Mouse (Mus musculus) cerebellum, postnatal 25 days (tissue): ENCODE results near the gene Prrc2c.
"Not testable (repeated sequence)": the region's sequence is repeated elsewhere in the genome, so short reads cannot be mapped to it uniquely, and the experiment has no call there.

Source experiments
- DNase-seq, 2 experiments: peaks; one replicate each; pipeline ENCODE4 v3.0.0; 2021; ENCODE audit warnings: mixed read lengths in 2 of 2

The Prrc2c gene

GRCm38 (mm10) chr1:162665486-162666174 is 74.7 kb downstream of the Prrc2c start:
- DNase-seq: no peak

- peak; percentile 77 to 88 for DNase-seq
Measured at GRCm38 (mm10) chr1:162664826-162665475, 75.4 kb downstream of the Prrc2c start.

GRCm38 (mm10) chr1:162660276-162660860 is 80.0 kb downstream of the Prrc2c start:
- DNase-seq: no peak

- DNase-seq: no peak
Measured at GRCm38 (mm10) chr1:162658119-162658518, 82.2 kb downstream of the Prrc2c start, which contains the start of gene Myocos. Gene Myocos, minus strand, starts transcription at chr1:162658219.

GRCm38 (mm10) chr1:162648416-162648815 is 91.9 kb downstream of the Prrc2c start:
- DNase-seq: no peak

GRCm38 (mm10) chr1:162646083-162646686 is 94.2 kb downstream of the Prrc2c start:
- peak; percentile 59 for DNase-seq

GRCm38 (mm10) chr1:162643752-162644151 is 96.6 kb downstream of the Prrc2c start:
- DNase-seq: peak; percentile 82 to 87

GRCm38 (mm10) chr1:162642591-162642990 is 97.8 kb downstream of the Prrc2c start:
- peak in 1 of 2 experiments; percentile 34 for DNase-seq

- no peak for DNase-seq
Measured at GRCm38 (mm10) chr1:162639861-162640260, 100.5 kb downstream of the Prrc2c start.

- DNase-seq: no peak
Measured at GRCm38 (mm10) chr1:162639051-162639750, 101.2 kb downstream of the Prrc2c start, which contains the start of gene Myoc. Gene Myoc, plus strand, starts transcription at chr1:162639155.

GRCm38 (mm10) chr1:162638535-162638934 is 101.8 kb downstream of the Prrc2c start:
- DNase-seq: no peak

GRCm38 (mm10) chr1:162636516-162636915 is 103.8 kb downstream of the Prrc2c start:
- no peak for DNase-seq

GRCm38 (mm10) chr1:162635291-162635931 is 104.9 kb downstream of the Prrc2c start:
- DNase-seq: peak; percentile 61 to 68

- DNase-seq: not testable (repeated sequence)
Measured at GRCm38 (mm10) chr1:162628326-162628725, 112.0 kb downstream of the Prrc2c start.

- DNase-seq: not testable (repeated sequence)
Measured at GRCm38 (mm10) chr1:162627821-162628220, 112.5 kb downstream of the Prrc2c start.

- no peak for DNase-seq
Measured at GRCm38 (mm10) chr1:162625229-162625628, 115.1 kb downstream of the Prrc2c start.

GRCm38 (mm10) chr1:162623895-162624294 is 116.5 kb downstream of the Prrc2c start:
- DNase-seq: no peak
